Mouse (Mus musculus): ENCODE measurements around the gene Cox6a1. TPM values are rescaled to one million over a fixed set of nuclear protein-coding genes. Genes with fewer than 3 reads are reported as not detected.

Gene Cox6a1
- polyA plus RNA-seq, 1 experiment from 2014 or later, result 829 TPM

DNA sequence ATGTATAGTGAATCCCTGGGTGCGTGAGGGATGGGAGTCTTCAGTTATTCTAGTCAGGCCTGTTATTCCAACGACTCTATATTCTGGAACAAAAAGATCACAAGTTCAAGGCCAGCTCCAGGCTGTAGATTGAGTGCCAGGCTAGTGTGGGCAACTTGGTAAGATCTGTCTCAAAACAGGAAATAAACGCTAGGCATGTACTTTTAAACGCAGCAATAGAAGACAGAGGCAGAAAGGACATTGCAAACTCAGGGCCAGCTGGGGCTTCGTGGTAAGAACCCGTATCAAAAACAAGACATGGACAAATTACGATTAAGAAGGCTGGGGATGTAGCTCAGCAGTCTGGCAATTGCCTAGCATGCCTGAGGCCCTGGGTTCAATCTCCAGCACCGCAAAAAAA lies 10.7 kb upstream of the Cox6a1 start:
- ATAC-seq (ENCODE audit: low FRiP score) (no peak; the same call in 1 of the 2 replicates), DNase-seq (ENCODE audit: low spot score) (no peak)
- 0 out of 2 replicates have a peak, but pooled peaks cover 4% of the 10 kb centered on the region for H3K4me1 ChIP-seq (replicated peaks; ENCODE audit: control insufficient read depth, insufficient read depth, low read length)
- 87% methylated on average over 8 of the region's 8 CpGs for WGBS
- no peak overlapping the region for H3K27ac ChIP-seq (ENCODE audit: low read depth, low read length)
- no peaks in the 10 kb centered on the region for H3K9me3 ChIP-seq (ENCODE audit: control insufficient read depth, low read length)
- no peak overlapping the region for H3K4me2 ChIP-seq (replicated peaks; ENCODE audit: low read depth, low read length)
- no peaks in the 10 kb centered on the region for H3K36me3 ChIP-seq (ENCODE audit: control insufficient read depth, insufficient read depth, low read length)
- no peak overlapping the region for H3K9ac ChIP-seq (ENCODE audit: low read depth, low read length)
- no peaks in the 10 kb centered on the region for H3K27me3 ChIP-seq (ENCODE audit: control insufficient read depth, insufficient read depth, low read length)
- no peak overlapping the region for H3K4me3 ChIP-seq (ENCODE audit: low read depth, low read length)

DNA sequence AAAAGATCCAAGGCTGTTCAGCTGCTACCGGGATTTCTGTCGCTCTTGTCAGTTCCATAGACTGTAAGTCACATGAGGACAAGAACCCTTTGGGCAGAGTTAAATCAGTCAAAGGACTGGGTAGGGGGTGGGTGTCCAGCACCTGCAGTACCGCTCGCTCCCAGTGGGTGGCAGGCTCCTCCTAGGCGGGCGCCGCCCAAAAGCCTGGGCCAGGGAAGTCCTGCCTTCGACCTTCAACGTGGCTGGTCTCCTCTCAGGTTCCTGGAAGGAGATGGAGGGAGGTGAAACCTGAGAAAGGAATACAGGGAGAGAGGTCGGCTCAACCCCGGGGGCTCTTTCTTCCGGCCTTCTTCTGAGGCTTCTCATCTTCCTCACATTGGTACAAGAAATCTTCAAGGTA lies 10.1 kb upstream of the Cox6a1 start:
- Histone ChIP-seq H3K4me1 (replicated peaks; ENCODE audit: control insufficient read depth, insufficient read depth, low read length) (0 out of 2 replicates have a peak, but pooled peaks cover 4% of the 10 kb centered on the region), H3K9ac (ENCODE audit: low read depth, low read length) (no peak overlapping the region), H3K36me3 (ENCODE audit: control insufficient read depth, insufficient read depth, low read length) (no peaks in the 10 kb centered on the region), H3K4me2 (replicated peaks; ENCODE audit: low read depth, low read length) (no peak overlapping the region), H3K27me3 (ENCODE audit: control insufficient read depth, insufficient read depth, low read length) (no peaks in the 10 kb centered on the region), H3K9me3 (ENCODE audit: control insufficient read depth, low read length) (no peaks in the 10 kb centered on the region), H3K4me3 (ENCODE audit: low read depth, low read length) (no peak overlapping the region), H3K27ac (ENCODE audit: low read depth, low read length) (no peak overlapping the region)
- DNase-seq (ENCODE audit: low spot score) (peak; percentile 92), ATAC-seq (ENCODE audit: low FRiP score) (peak; percentile 71; the same call in 1 of the 2 replicates)
- WGBS, result 6% methylated on average over 12 of the region's 12 CpGs

DNA sequence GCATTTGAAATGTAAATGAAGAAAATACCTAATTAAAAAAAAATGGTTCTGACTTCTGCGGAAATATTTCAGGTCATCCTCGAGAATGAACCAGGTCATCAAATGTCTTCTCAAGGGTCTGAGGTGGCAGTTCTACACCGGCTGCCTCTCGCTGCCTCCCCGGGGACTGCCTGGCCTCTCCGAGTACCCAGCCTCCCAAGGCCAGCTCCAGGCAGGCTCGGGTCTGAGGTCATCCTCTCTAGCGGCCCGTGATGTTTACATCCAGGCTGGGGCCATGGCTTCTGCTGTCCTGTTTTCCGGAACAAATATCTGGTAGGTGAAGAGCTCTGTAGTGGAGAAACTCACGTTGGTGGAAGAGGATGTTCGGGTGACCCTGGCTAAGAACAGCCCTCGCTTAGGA lies 6.3 kb upstream of the Cox6a1 start:
- Histone ChIP-seq H3K27me3 (ENCODE audit: control insufficient read depth, insufficient read depth, low read length) (no peaks in the 10 kb centered on the region), H3K36me3 (ENCODE audit: control insufficient read depth, insufficient read depth, low read length) (no peaks in the 10 kb centered on the region), H3K4me2 (replicated peaks; ENCODE audit: low read depth, low read length) (no peak overlapping the region), H3K9me3 (ENCODE audit: control insufficient read depth, low read length) (no peaks in the 10 kb centered on the region), H3K4me1 (replicated peaks; ENCODE audit: control insufficient read depth, insufficient read depth, low read length) (no peaks in the 10 kb centered on the region), H3K9ac (ENCODE audit: low read depth, low read length) (no peak overlapping the region), H3K27ac (ENCODE audit: low read depth, low read length) (no peak overlapping the region), H3K4me3 (ENCODE audit: low read depth, low read length) (no peak overlapping the region)
- WGBS, result 66% methylated on average over 13 of the region's 13 CpGs
- ATAC-seq (ENCODE audit: low FRiP score) (no peak), DNase-seq (ENCODE audit: low spot score) (no peak)

DNA sequence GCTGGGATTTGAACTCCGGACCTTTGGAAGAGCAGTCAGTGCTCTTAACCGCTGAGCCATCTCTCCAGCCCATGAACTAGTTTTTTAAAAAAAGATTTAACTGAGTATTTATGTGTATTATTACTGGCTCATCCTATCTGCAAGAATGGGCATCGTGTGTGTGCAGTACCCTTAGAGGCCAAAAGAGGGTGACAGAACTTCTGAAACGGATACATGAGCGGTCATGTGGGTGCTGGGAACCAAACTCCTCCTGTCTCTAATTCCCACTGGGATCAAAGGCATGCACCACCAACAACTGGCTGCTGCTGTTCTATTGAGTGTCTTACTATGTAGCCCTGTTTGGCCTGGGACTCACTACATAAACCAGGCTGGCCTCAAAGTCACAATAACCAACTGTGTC lies 2.6 kb upstream of the Cox6a1 start:
- 78% methylated on average over 5 of the region's 5 CpGs for WGBS
- H3K36me3 ChIP-seq (ENCODE audit: control insufficient read depth, insufficient read depth, low read length), result no peaks in the 10 kb centered on the region
- no peak for ATAC-seq (ENCODE audit: low FRiP score)

DNA sequence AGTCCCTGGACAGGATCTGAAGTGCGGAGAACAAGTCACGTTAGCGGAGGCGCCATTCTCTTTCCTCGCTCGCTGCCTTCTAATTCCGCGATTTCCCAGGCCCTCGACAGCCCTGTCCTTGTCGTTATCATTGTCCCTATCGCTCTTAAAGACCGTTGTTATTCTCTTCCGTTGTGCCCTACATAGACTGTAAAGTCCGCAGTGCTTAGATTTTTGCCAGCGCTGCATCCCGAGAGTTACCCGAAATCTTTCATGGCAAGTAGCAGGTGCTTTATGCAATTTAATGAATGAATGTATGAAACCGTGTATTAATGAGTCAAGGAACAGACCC lies 409 bp upstream of the Cox6a1 start:
- 1% methylated on average over 18 of the region's 18 CpGs for WGBS
- peak; percentile 42; the same call in 1 of the 2 replicates for ATAC-seq (ENCODE audit: low FRiP score)
- Histone ChIP-seq H3K9me3 (ENCODE audit: control insufficient read depth, low read length) (no peaks in the 10 kb centered on the region), H3K4me2 (replicated peaks; ENCODE audit: low read depth, low read length) (peak overlapping the region; percentile 81), H3K27ac (ENCODE audit: low read depth, low read length) (peak overlapping the region; percentile 72), H3K4me1 (replicated peaks; ENCODE audit: control insufficient read depth, insufficient read depth, low read length) (peaks cover 3% of the 10 kb centered on the region; the same call in 1 of the 2 replicates), H3K27me3 (ENCODE audit: control insufficient read depth, insufficient read depth, low read length) (no peaks in the 10 kb centered on the region), H3K9ac (ENCODE audit: low read depth, low read length) (peak overlapping the region; percentile 70), H3K4me3 (ENCODE audit: low read depth, low read length) (peak overlapping the region; percentile 90), H3K36me3 (ENCODE audit: control insufficient read depth, insufficient read depth, low read length) (peaks cover 7% of the 10 kb centered on the region)
- DNase-seq (ENCODE audit: low spot score), result no peak

More for the DNA sequence above, 2.6 kb upstream of the Cox6a1 start:
- H3K27me3 ChIP-seq (ENCODE audit: control insufficient read depth, insufficient read depth, low read length), result no peaks in the 10 kb centered on the region
- H3K4me3 ChIP-seq (ENCODE audit: low read depth, low read length), result no peak overlapping the region
- no peaks in the 10 kb centered on the region for H3K9me3 ChIP-seq (ENCODE audit: control insufficient read depth, low read length)
- DNase-seq (ENCODE audit: low spot score), result no peak
- no peak overlapping the region for H3K9ac ChIP-seq (ENCODE audit: low read depth, low read length)
- no peak overlapping the region for H3K27ac ChIP-seq (ENCODE audit: low read depth, low read length)
- peaks cover 3% of the 10 kb centered on the region; the same call in 1 of the 2 replicates for H3K4me1 ChIP-seq (replicated peaks; ENCODE audit: control insufficient read depth, insufficient read depth, low read length)
- H3K4me2 ChIP-seq (replicated peaks; ENCODE audit: low read depth, low read length), result no peak overlapping the region

DNA sequence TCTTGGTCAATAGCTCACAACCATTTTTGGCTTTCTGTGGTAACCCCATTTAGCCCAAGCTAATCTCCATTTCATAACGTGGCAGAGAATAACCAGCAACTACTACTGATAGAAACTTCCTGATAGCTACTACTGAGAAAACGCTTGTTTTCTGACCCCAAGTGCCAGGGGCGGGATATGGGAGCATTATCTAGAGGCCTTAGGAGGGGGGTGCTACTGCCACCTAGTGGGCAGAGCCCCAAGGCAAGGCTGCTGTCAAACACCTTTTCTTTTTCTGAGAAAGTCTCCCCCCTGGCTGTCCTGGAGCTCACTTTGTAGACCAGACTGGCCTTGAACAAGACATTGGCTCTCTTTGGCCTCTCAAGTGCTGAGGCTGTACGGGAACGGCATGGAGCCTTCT lies 1.2 kb downstream of the Cox6a1 start:
- ATAC-seq (ENCODE audit: low FRiP score) (no peak), DNase-seq (ENCODE audit: low spot score) (peak; percentile 88)
- H3K4me1 ChIP-seq (replicated peaks; ENCODE audit: control insufficient read depth, insufficient read depth, low read length), result peaks cover 3% of the 10 kb centered on the region; the same call in 1 of the 2 replicates
- peak overlapping the region; percentile 81 for H3K4me2 ChIP-seq (replicated peaks; ENCODE audit: low read depth, low read length)
- peak overlapping the region; percentile 90 for H3K4me3 ChIP-seq (ENCODE audit: low read depth, low read length)
- H3K9ac ChIP-seq (ENCODE audit: low read depth, low read length), result no peak overlapping the region
- no peak overlapping the region for H3K27ac ChIP-seq (ENCODE audit: low read depth, low read length)
- 8% methylated on average over 5 of the region's 5 CpGs for WGBS
- H3K36me3 ChIP-seq (ENCODE audit: control insufficient read depth, insufficient read depth, low read length), result peaks cover 15% of the 10 kb centered on the region
- H3K9me3 ChIP-seq (ENCODE audit: control insufficient read depth, low read length), result no peaks in the 10 kb centered on the region
- H3K27me3 ChIP-seq (ENCODE audit: control insufficient read depth, insufficient read depth, low read length), result no peaks in the 10 kb centered on the region

DNA sequence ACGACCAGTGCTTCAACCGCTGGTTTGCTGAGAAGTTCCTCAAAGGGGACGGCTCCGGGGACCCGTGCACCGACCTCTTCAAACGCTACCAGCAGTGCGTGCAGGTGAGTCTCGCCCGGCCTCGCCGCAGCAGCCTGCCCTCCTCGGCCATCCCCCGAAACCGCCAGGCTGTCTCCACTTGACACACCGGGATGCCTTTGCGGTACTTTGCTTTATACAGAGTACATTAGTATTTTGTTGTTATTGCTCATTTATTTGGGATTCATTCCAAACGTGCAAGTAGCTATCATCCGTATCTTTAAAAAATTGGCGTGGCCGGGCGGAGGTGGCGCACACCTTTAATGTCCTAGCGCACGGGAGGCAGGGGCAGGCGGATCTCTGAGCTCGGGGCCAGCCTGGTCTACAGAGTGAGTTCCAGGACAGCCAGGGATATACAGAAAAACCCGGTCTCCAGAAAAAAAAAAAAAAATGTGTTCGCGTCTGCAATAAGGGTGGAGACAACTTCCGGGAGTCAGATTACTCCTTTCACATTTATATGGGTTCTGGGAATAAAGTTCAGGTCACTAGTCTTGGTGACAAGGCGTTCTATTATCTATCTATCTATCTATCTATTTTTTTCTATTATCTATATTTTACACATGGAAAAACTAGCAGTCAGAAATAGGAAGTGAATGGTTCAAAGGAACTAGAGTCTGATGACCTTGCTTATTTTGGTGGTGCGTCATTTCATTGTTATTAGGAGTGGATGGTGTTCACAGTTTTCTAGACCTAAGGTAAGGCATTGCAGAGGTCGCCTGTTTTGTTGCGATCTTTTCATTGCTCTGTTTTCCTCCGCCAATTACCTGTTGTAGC lies 7.2 kb downstream of the Cox6a1 start:
- Histone ChIP-seq H3K27me3 (ENCODE audit: control insufficient read depth, insufficient read depth, low read length) (no peaks in the 10 kb centered on the region), H3K9ac (ENCODE audit: low read depth, low read length) (peak overlapping the region; percentile 74), H3K9me3 (ENCODE audit: control insufficient read depth, low read length) (no peaks in the 10 kb centered on the region), H3K4me2 (replicated peaks; ENCODE audit: low read depth, low read length) (peak overlapping the region; percentile 66), H3K36me3 (ENCODE audit: control insufficient read depth, insufficient read depth, low read length) (peaks cover 15% of the 10 kb centered on the region), H3K4me3 (ENCODE audit: low read depth, low read length) (peak overlapping the region; percentile 85), H3K4me1 (replicated peaks; ENCODE audit: control insufficient read depth, insufficient read depth, low read length) (peaks cover 4% of the 10 kb centered on the region; the same call in 1 of the 2 replicates), H3K27ac (ENCODE audit: low read depth, low read length) (peak overlapping the region; percentile 61)
- ATAC-seq (ENCODE audit: low FRiP score) (peak; percentile 76), DNase-seq (ENCODE audit: low spot score) (no peak)
- 12% methylated on average over 36 of the region's 36 CpGs for WGBS

DNA sequence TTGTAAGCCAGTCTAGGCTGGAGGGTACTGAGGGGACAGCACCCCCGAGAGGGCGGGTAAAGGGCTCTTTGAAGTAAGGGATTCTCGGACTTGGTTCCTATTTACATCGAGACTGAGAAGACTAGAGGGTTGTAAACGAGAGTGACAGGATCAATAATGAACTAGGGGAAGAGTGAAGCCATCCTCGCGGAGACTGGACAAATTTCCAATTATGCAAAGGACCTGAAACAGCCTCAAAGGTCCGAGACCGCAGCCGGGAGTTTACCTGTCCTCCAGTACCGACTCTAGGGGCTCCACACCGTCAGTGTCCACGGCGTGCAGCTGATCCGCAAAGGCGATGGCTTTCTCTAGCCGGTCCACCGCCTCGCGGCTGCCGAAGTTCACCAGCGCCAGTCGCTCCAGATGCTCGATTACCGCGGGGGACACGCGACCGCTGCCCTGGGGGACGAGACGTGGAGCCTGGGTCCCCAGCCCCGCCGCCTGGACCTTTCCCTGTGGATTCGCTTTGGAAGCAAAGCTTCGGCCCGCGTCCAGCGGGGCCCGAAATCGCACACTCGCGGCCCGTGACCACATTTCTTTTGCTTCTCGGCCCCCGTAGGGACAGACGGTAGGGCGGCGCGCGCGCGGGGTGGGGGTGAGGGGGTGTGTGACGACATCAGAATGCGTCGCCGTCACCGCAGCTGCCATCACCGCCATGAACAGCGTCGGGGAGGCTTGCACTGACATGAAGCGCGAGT lies 8.0 kb downstream of the Cox6a1 start, which contains the start of the genes Gatc and Triap1:
Gene Gatc, minus strand, starts transcription at position 602 of the 737 bp plus-strand sequence.
Gene Triap1, plus strand, starts transcription at position 649 of the 737 bp plus-strand sequence.
- under 1% methylated on average over 62 of the region's 62 CpGs for WGBS
- Histone ChIP-seq H3K9me3 (ENCODE audit: control insufficient read depth, low read length) (no peaks in the 10 kb centered on the region), H3K27me3 (ENCODE audit: control insufficient read depth, insufficient read depth, low read length) (no peaks in the 10 kb centered on the region), H3K36me3 (ENCODE audit: control insufficient read depth, insufficient read depth, low read length) (peaks cover 15% of the 10 kb centered on the region), H3K4me2 (replicated peaks; ENCODE audit: low read depth, low read length) (peak within 1 kb of the TSS; percentile 66), H3K4me3 (ENCODE audit: low read depth, low read length) (peak within 1 kb of the TSS; percentile 85), H3K9ac (ENCODE audit: low read depth, low read length) (peak within 1 kb of the TSS; percentile 74), H3K4me1 (replicated peaks; ENCODE audit: control insufficient read depth, insufficient read depth, low read length) (peaks cover 4% of the 10 kb centered on the region; the same call in 1 of the 2 replicates), H3K27ac (ENCODE audit: low read depth, low read length) (peak within 1 kb of the TSS; percentile 61)
- peak; percentile 96 for DNase-seq (ENCODE audit: low spot score)
- ATAC-seq (ENCODE audit: low FRiP score), result peak; percentile 92

Data from hindbrain, embryonic 11.5 days (tissue).